Mouse (Mus musculus): ENCODE data around the gene Nuf2.

The Nuf2 gene

GRCm38 (mm10) chr1:169467791-169468190, 63.5 kb downstream of the Nuf2 start:
- peak; percentile 42 for DNase-seq

- peak; percentile 73 for DNase-seq
Observed at GRCm38 (mm10) chr1:169462386-169463115, 68.7 kb downstream of the Nuf2 start.

GRCm38 (mm10) chr1:169459071-169459782, 72.0 kb downstream of the Nuf2 start:
- DNase-seq, result peak; percentile 11
